Mouse (Mus musculus): ENCODE results near the gene Pum1. TPM values are rescaled to one million over a fixed set of nuclear protein-coding genes. Genes with fewer than 3 reads are reported as not detected.
A peak's percentile ranks its signal among the peaks of the same experiment; 100 is the strongest.
"Not testable (repeated sequence)": the region's sequence is repeated elsewhere in the genome, so short reads cannot be mapped to it uniquely, and the experiment has no call there.

The Pum1 gene
- polyA plus RNA-seq, 1 experiment = 28.2 TPM

- Histone ChIP-seq H3K79me2 (ENCODE audit: control insufficient read depth, insufficient read depth) (peaks cover 100% of the 10 kb centered on the region), H3K4me2 (ENCODE audit: low read depth) (no peak overlapping the region), H3K4me3 (no peak overlapping the region), H3K36me3 (ENCODE audit: control insufficient read depth, insufficient read depth) (peaks cover 48% of the 10 kb centered on the region), H3ac (ENCODE audit: control insufficient read depth, insufficient read length) (no peak overlapping the region), H3K27me3 (ENCODE audit: control insufficient read depth, insufficient read depth, insufficient read length) (no peaks in the 10 kb centered on the region)
- TF ChIP-seq E2F4 (IDR thresholded peaks at IDR 0.05; ENCODE audit: insufficient read depth) (no peak), SRF (IDR thresholded peaks at IDR 0.05; ENCODE audit: control insufficient read depth, insufficient read length, low read depth) (no peak), MYOD1 (IDR thresholded peaks at IDR 0.05; ENCODE audit: control insufficient read depth in 1 of 3, insufficient read length in 2 of 3, low read depth in 2 of 3) (no peak), TCF12 (IDR thresholded peaks at IDR 0.05; ENCODE audit: insufficient read depth, poor library complexity, severe bottlenecking) (no peak), USF1 (IDR thresholded peaks at IDR 0.05; ENCODE audit: low read depth) (no peak), MAX (IDR thresholded peaks at IDR 0.05; ENCODE audit: low read depth) (no peak), MYOG (IDR thresholded peaks at IDR 0.05; ENCODE audit: control insufficient read depth in 1 of 3, insufficient read depth in 1 of 3, insufficient read length in 2 of 3, low read depth in 2 of 3) (no peak), CEBPB (IDR thresholded peaks at IDR 0.05; ENCODE audit: insufficient read depth, poor library complexity, severe bottlenecking) (no peak), TCF3 (IDR thresholded peaks at IDR 0.05; ENCODE audit: insufficient read length, low read depth) (no peak)
Measured at GRCm38 (mm10) chr4:130672161-130672560, 9.0 kb downstream of the Pum1 start.

GRCm38 (mm10) chr4:130676746-130677145, 13.6 kb downstream of the Pum1 start:
- no peaks in the 10 kb centered on the region for H3K27me3 ChIP-seq (ENCODE audit: control insufficient read depth, insufficient read depth, insufficient read length)
- H3K36me3 ChIP-seq (ENCODE audit: control insufficient read depth, insufficient read depth) = peaks cover 60% of the 10 kb centered on the region
- no peak for TF ChIP-seq MYOG (IDR thresholded peaks at IDR 0.05; ENCODE audit: control insufficient read depth in 1 of 3, insufficient read depth in 1 of 3, insufficient read length in 2 of 3, low read depth in 2 of 3)
- no peak for TF ChIP-seq MAX (IDR thresholded peaks at IDR 0.05; ENCODE audit: low read depth)
- peaks cover 100% of the 10 kb centered on the region for H3K79me2 ChIP-seq (ENCODE audit: control insufficient read depth, insufficient read depth)
- H3K4me2 ChIP-seq (ENCODE audit: low read depth) = no peak overlapping the region
- H3K4me3 ChIP-seq = no peak overlapping the region
- no peak overlapping the region for H3ac ChIP-seq (ENCODE audit: control insufficient read depth, insufficient read length)

DNA sequence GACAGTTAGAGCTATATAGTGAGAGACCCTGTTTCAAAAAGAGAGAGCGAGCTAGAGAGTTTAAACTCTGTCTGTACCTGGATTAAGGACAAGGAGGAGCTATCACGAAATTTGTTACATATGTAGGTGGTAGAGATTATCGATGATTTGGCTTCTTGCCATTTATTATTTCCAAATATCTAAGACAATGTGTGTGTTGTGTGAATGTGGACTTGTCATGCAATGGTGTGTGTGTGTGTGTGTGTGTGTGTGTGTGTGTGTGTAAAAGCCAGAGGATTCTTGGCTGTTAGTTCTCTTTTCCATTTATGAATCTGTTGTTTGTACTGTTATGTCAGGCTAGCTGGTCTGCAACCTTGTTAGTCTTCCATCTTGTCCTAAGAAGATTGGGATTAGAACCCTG, 15.0 kb downstream of the Pum1 start:
- Histone ChIP-seq H3K4me2 (ENCODE audit: low read depth) (no peak overlapping the region), H3K4me3 (no peak overlapping the region), H3ac (ENCODE audit: control insufficient read depth, insufficient read length) (no peak overlapping the region), H3K79me2 (ENCODE audit: control insufficient read depth, insufficient read depth) (peaks cover 100% of the 10 kb centered on the region), H3K27me3 (ENCODE audit: control insufficient read depth, insufficient read depth, insufficient read length) (no peaks in the 10 kb centered on the region), H3K36me3 (ENCODE audit: control insufficient read depth, insufficient read depth) (peaks cover 59% of the 10 kb centered on the region)
- TF ChIP-seq MYOD1 (IDR thresholded peaks at IDR 0.05; ENCODE audit: control insufficient read depth in 1 of 3, insufficient read length in 2 of 3, low read depth in 2 of 3) = no peak
- no peak for TF ChIP-seq REST (IDR thresholded peaks at IDR 0.05; ENCODE audit: insufficient read depth, insufficient read length)
- no peak for TF ChIP-seq TCF3 (IDR thresholded peaks at IDR 0.05; ENCODE audit: insufficient read length, low read depth)
- no peak for TF ChIP-seq SRF (IDR thresholded peaks at IDR 0.05; ENCODE audit: control insufficient read depth, insufficient read length, low read depth)
- no peak for TF ChIP-seq CEBPB (IDR thresholded peaks at IDR 0.05; ENCODE audit: insufficient read depth, poor library complexity, severe bottlenecking)
- TF ChIP-seq TCF12 (IDR thresholded peaks at IDR 0.05; ENCODE audit: insufficient read depth, poor library complexity, severe bottlenecking) = no peak
- TF ChIP-seq POLR2AphosphoS2 (IDR thresholded peaks at IDR 0.05; ENCODE audit: insufficient read length, low read depth) = no peak
- no peak for TF ChIP-seq MAX (IDR thresholded peaks at IDR 0.05; ENCODE audit: low read depth)
- TF ChIP-seq USF1 (IDR thresholded peaks at IDR 0.05; ENCODE audit: low read depth) = no peak
- TF ChIP-seq POLR2A (IDR thresholded peaks at IDR 0.05; ENCODE audit: insufficient read length, low read depth) = no peak
- no peak for TF ChIP-seq MYOG (IDR thresholded peaks at IDR 0.05; ENCODE audit: control insufficient read depth in 1 of 3, insufficient read depth in 1 of 3, insufficient read length in 2 of 3, low read depth in 2 of 3)
- TF ChIP-seq E2F4 (IDR thresholded peaks at IDR 0.05; ENCODE audit: insufficient read depth) = no peak

GRCm38 (mm10) chr4:130680676-130681075, 17.6 kb downstream of the Pum1 start:
- Histone ChIP-seq H3K79me2 (ENCODE audit: control insufficient read depth, insufficient read depth) (peaks cover 100% of the 10 kb centered on the region), H3K4me3 (no peak overlapping the region), H3ac (ENCODE audit: control insufficient read depth, insufficient read length) (no peak overlapping the region), H3K27me3 (ENCODE audit: control insufficient read depth, insufficient read depth, insufficient read length) (no peaks in the 10 kb centered on the region), H3K4me2 (ENCODE audit: low read depth) (no peak overlapping the region), H3K36me3 (ENCODE audit: control insufficient read depth, insufficient read depth) (peaks cover 38% of the 10 kb centered on the region)
- TF ChIP-seq TCF12 (IDR thresholded peaks at IDR 0.05; ENCODE audit: insufficient read depth, poor library complexity, severe bottlenecking) (no peak), POLR2AphosphoS2 (IDR thresholded peaks at IDR 0.05; ENCODE audit: insufficient read length, low read depth) (no peak), MYOD1 (IDR thresholded peaks at IDR 0.05; ENCODE audit: control insufficient read depth in 1 of 3, insufficient read length in 2 of 3, low read depth in 2 of 3) (no peak), SRF (IDR thresholded peaks at IDR 0.05; ENCODE audit: control insufficient read depth, insufficient read length, low read depth) (no peak), MAX (IDR thresholded peaks at IDR 0.05; ENCODE audit: low read depth) (no peak), TCF3 (IDR thresholded peaks at IDR 0.05; ENCODE audit: insufficient read length, low read depth) (no peak)

GRCm38 (mm10) chr4:130683051-130683450, 19.9 kb downstream of the Pum1 start:
- not testable (repeated sequence) for H3ac ChIP-seq (ENCODE audit: control insufficient read depth, insufficient read length); H3K27me3 ChIP-seq (ENCODE audit: control insufficient read depth, insufficient read depth, insufficient read length); H3K4me3 ChIP-seq; H3K4me2 ChIP-seq (ENCODE audit: low read depth)
- peaks cover 49% of the 10 kb centered on the region for H3K36me3 ChIP-seq (ENCODE audit: control insufficient read depth, insufficient read depth)
- H3K79me2 ChIP-seq (ENCODE audit: control insufficient read depth, insufficient read depth) = peaks cover 100% of the 10 kb centered on the region

DNA sequence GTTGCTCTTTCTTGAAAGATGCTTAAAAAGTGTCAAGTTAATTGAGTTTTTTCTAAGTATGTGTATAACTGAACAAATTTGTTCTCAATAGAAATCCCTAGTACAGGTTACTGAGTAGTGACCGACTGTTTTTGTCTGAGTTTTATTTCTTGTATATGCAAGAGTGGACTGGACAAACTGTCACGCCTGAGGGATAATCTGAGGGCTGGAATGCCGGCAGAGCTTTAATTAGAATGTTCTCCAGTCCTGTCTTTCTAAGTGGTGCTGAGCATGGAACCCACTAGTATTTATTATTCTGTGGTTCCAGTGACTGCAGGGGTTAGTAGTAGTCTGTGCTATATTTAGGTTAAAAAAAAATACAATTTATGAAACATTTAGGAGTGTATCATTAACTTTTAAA, 30.8 kb downstream of the Pum1 start:
- no peak for TF ChIP-seq MYOD1 (IDR thresholded peaks at IDR 0.05; ENCODE audit: control insufficient read depth in 1 of 3, insufficient read length in 2 of 3, low read depth in 2 of 3)
- H3K36me3 ChIP-seq (ENCODE audit: control insufficient read depth, insufficient read depth) = peaks cover 12% of the 10 kb centered on the region
- H3K27me3 ChIP-seq (ENCODE audit: control insufficient read depth, insufficient read depth, insufficient read length) = no peaks in the 10 kb centered on the region
- H3ac ChIP-seq (ENCODE audit: control insufficient read depth, insufficient read length) = no peak overlapping the region
- H3K4me2 ChIP-seq (ENCODE audit: low read depth) = peak overlapping the region; percentile 15
- peaks cover 99% of the 10 kb centered on the region for H3K79me2 ChIP-seq (ENCODE audit: control insufficient read depth, insufficient read depth)
- no peak overlapping the region for H3K4me3 ChIP-seq
